Mouse (Mus musculus) megakaryocyte-erythroid progenitor cell, adult 5-6 weeks (primary cell): Measurements from ENCODE around the gene A1cf. TPM values are rescaled to one million over a fixed set of nuclear protein-coding genes. Genes with fewer than 3 reads are reported as not detected.

Experiments
- ATAC-seq: replicated peaks from 2 replicates; pipeline ENCODE4 v1.8.0; 2016; ENCODE audit warnings: mild to moderate bottlenecking, inconsistent platforms; ENCODE audit not compliant: severe bottlenecking, poor library complexity, low FRiP score, low TSS enrichment
- total RNA-seq, 2 experiments: library from RNA; stranded (forward) in 1 of 2; stranded (reverse) in 1 of 2; fragments of 200-1000, 215-1000 nt in 1 of 2; fragments of >200 nt in 1 of 2; fragmentation: Nextera tagmentation in 1 of 2; gene quantifications; 2 replicates each; pipeline ENCODE4 v1.2.3; 2014 to 2017

Gene A1cf
- not detected in 2 replicates for total RNA-seq (2014; fragmentation: Nextera tagmentation)
- not detected in 2 replicates for total RNA-seq (2017)

GRCm38 (mm10) chr19:31868521-31868920 is at the start of gene A1cf:
A1cf (plus strand) TSS chr19:31868764.
- no peak for ATAC-seq

- ATAC-seq, result no peak
These were observed 34.3 kb upstream of the A1cf start for GRCm38 (mm10) chr19:31834250-31834649.

GRCm38 (mm10) chr19:31861909-31862308 is 6.7 kb upstream of the A1cf start:
- no peak for ATAC-seq

GRCm38 (mm10) chr19:31862512-31863249 is 5.9 kb upstream of the A1cf start:
- ATAC-seq, result no peak

- ATAC-seq, result no peak
These were observed 3.1 kb upstream of the A1cf start for GRCm38 (mm10) chr19:31865451-31865850.

- no peak for ATAC-seq
These were observed 488 bp upstream of the A1cf start for GRCm38 (mm10) chr19:31868076-31868475.

GRCm38 (mm10) chr19:31868971-31869370 is 407 bp downstream of the A1cf start:
- no peak for ATAC-seq

GRCm38 (mm10) chr19:31871377-31871776 is 2.8 kb downstream of the A1cf start:
- no peak for ATAC-seq

GRCm38 (mm10) chr19:31877968-31878367 is 9.4 kb downstream of the A1cf start:
- ATAC-seq, result no peak

GRCm38 (mm10) chr19:31884594-31884993 is 16.0 kb downstream of the A1cf start:
- ATAC-seq, result no peak

- no peak for ATAC-seq
These were observed 18.7 kb downstream of the A1cf start for GRCm38 (mm10) chr19:31887275-31887674.

GRCm38 (mm10) chr19:31889988-31890387 is 21.4 kb downstream of the A1cf start:
- no peak for ATAC-seq

- no peak for ATAC-seq
These were observed 22.7 kb downstream of the A1cf start for GRCm38 (mm10) chr19:31891001-31891893.

GRCm38 (mm10) chr19:31895971-31896370 is 27.4 kb downstream of the A1cf start:
- no peak for ATAC-seq

GRCm38 (mm10) chr19:31896711-31897110 is 28.1 kb downstream of the A1cf start:
- no peak for ATAC-seq

- ATAC-seq, result no peak
These were observed 37.1 kb downstream of the A1cf start for GRCm38 (mm10) chr19:31905671-31906070.

GRCm38 (mm10) chr19:31910423-31910822 is 41.9 kb downstream of the A1cf start:
- no peak for ATAC-seq

GRCm38 (mm10) chr19:31913946-31914345 is 45.4 kb downstream of the A1cf start:
- no peak for ATAC-seq

- no peak for ATAC-seq
These were observed 51.8 kb downstream of the A1cf start for GRCm38 (mm10) chr19:31920357-31920756.

- ATAC-seq, result no peak
These were observed 53.3 kb downstream of the A1cf start for GRCm38 (mm10) chr19:31921852-31922251.
